Mouse (Mus musculus) lung, postnatal 36 days (tissue): ENCODE data around the gene Gm20741.

Experiments
- DNase-seq: peaks from one replicate; pipeline ENCODE4 v3.0.0; 2022; ENCODE audit warnings: mixed read lengths

Gm20741 gene

GRCm38 (mm10) chr16:88811827-88812226, at the start of gene Gm20741:
Gene Gm20741 (minus strand): TSS chr16:88812220.
- DNase-seq: no peak

DNA sequence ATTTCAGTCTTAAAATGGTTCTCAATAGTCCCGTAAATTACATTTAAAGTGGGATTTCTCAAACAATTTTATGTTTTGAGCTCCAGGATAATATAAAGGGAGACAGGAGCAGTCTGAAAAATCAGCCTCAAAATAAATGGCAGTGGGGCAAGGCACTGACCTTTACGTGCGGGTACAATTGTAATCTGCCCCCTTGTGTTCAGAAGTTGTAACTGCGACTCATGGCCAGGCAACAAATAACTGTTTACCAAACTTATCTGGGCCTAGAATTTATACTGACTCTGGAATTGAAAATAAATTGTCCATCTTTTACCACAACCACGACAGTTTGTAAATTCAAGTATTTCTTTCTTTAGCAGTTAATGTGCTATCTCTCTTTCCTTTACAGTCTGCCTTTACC, 39.4 kb upstream of the Gm20741 start:
- DNase-seq: peak; percentile 2

DNA sequence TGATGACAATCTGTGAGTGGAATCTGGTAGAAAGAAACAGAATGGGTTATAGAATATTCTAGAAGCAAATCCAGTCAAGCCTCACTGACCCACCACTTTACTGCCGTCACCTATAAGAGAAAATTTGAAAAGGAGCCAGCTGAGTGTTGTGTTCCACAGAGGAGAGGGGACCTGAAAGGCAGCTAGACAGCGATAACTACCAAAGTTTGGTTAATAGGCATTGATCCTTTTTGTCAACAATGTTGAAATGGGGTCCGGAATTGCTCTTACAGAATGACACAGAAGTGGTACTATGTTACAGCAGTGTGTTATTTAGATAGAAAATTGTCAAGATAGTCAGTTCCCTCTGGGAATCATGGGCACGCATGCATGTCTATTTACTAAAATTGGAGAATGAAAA, 36.5 kb upstream of the Gm20741 start:
- DNase-seq: no peak

- DNase-seq: no peak
These were observed 35.3 kb upstream of the Gm20741 start for GRCm38 (mm10) chr16:88847363-88847762.

DNA sequence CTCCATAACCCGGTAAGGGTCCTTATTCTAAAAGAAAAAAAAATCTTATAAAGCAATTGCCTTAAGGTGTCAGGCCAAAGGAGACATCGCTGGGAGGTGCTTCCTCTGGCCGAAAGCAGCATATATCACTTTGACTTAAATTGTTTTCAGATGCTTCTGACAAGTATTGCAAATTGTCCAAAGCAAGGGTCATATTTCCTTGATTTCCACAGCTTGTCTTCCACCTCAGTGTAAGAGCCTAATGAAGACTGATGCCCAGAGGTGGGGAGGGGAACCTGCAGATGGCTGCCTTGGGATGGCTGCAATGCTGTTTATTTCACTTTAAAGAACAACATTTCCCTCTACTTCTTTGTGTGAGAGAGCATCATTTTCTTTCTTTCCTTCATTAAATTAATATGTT, 15.0 kb upstream of the Gm20741 start:
- DNase-seq: no peak

- DNase-seq: no peak
These were observed 14.2 kb upstream of the Gm20741 start, which contains the start of gene Krtap14 for GRCm38 (mm10) chr16:88826095-88826652. Gene Krtap14 (minus strand): TSS chr16:88826145.

GRCm38 (mm10) chr16:88823736-88824135, 11.7 kb upstream of the Gm20741 start:
- peak; percentile 29 for DNase-seq

DNA sequence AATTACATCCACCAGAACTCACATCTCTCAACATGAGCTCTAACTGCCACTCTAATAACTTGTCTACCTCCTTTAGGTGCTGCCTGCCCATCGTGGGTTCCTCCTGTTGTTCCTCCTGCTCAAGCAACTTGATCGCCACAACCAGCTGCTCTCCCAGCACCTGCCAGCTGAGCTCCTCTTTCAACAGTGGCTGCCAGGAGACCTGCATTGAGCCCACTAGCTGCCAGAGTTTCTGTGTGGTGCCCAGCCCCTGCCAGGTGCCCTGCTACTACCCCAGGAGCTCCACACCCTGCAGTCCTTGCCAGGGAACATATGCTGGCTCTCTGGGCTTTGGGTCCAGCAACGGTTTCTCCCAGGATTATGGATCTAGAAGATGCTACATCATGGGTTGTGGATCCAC, 8.0 kb upstream of the Gm20741 start, which contains the start of gene Krtap15:
Gene Krtap15 (plus strand): TSS at position 150 of the 400 bp plus-strand sequence.
- DNase-seq: no peak

- DNase-seq: no peak
These were observed 25.2 kb downstream of the Gm20741 start for GRCm38 (mm10) chr16:88786786-88787185.

GRCm38 (mm10) chr16:88777596-88777995, 34.4 kb downstream of the Gm20741 start, which contains the start of gene Gm5965:
Gene Gm5965 (plus strand): TSS chr16:88777896.
- no peak for DNase-seq

GRCm38 (mm10) chr16:88774106-88774505, 37.9 kb downstream of the Gm20741 start, which contains the start of gene 2310057N15Rik:
Gene 2310057N15Rik (minus strand): TSS chr16:88774206.
- no peak for DNase-seq
